Mouse (Mus musculus) forebrain, embryonic 14.5 days (tissue): Measurements from ENCODE around the gene Grk1. TPM values are rescaled to one million over a fixed set of nuclear protein-coding genes. Genes with fewer than 3 reads are reported as not detected.

ENCODE experiments used
- ATAC-seq: fragments of 200-750 bp; cut with Nextera tagmentation; 2 replicates; pipeline ENCODE4 v1.8.0; 2017; ENCODE audit warnings: mild to moderate bottlenecking, moderate library complexity
- DNase-seq: peaks from one replicate; pipeline ENCODE4 v3.0.0-alpha.2; 2015; ENCODE audit warnings: low spot score
- H3K27ac ChIP-seq: fragments of 300-500 bp; sonication (generic); 2 replicates; pipeline ENCODE4 v1.5.1; 2014; ENCODE audit warnings: low read depth, mild to moderate bottlenecking, control low read depth, low read length, moderate library complexity
- H3K27me3 ChIP-seq: fragments of 300-500 bp; sonication (generic); replicated peaks from 2 replicates; pipeline ENCODE4 v1.6.1; 2014; ENCODE audit warnings: low read length, control low read depth, mixed read lengths; ENCODE audit not compliant: control insufficient read depth, insufficient read depth
- H3K36me3 ChIP-seq: fragments of 300-500 bp; sonication (generic); 2 replicates; pipeline ENCODE4 v1.6.1; 2014; ENCODE audit warnings: low read length, control low read depth; ENCODE audit not compliant: control insufficient read depth, insufficient read depth
- H3K4me1 ChIP-seq: fragments of 300-500 bp; sonication (generic); 2 replicates; pipeline ENCODE4 v1.6.1; 2014; ENCODE audit warnings: antibody characterized with exemption, low read length, control low read depth; ENCODE audit not compliant: control insufficient read depth, insufficient read depth
- H3K4me2 ChIP-seq: fragments of 300-500 bp; sonication (generic); 2 replicates; pipeline ENCODE4 v1.6.1; 2014; ENCODE audit warnings: mild to moderate bottlenecking, control low read depth, low read length
- H3K4me3 ChIP-seq: fragments of 300-500 bp; sonication (generic); 2 replicates; pipeline ENCODE4 v1.5.1; 2014; ENCODE audit warnings: low read depth, low read length, control low read depth
- H3K9ac ChIP-seq: fragments of 300-500 bp; sonication (generic); 2 replicates; pipeline ENCODE4 v1.6.1; 2014; ENCODE audit warnings: mild to moderate bottlenecking, low read length, control low read depth, moderate library complexity
- H3K9me3 ChIP-seq: fragments of 300-500 bp; sonication (generic); replicated peaks from 2 replicates; pipeline ENCODE4 v1.6.1; 2016; ENCODE audit warnings: low read length, control low read depth, mixed read lengths; ENCODE audit not compliant: control insufficient read depth
- WGBS: fragments of 180-500 bp; shearing (Covaris S2); extraction: QIAGEN DNeasy Blood & Tissue Kit; methylation state at CpG from one replicate; pipeline ENCODE4 v1.1.7; 2014; 5-methylcytosine and 5-hydroxymethylcytosine counted together
- polyA plus RNA-seq: library from polyadenylated mRNA; unstranded; fragments of >200 nt; fragmentation: Nextera tagmentation; extraction: Ambion mirVana; gene quantifications from 2 replicates; pipeline ENCODE4 v1.2.1, GENCODE M21; 2014

Gene Grk1
- polyA plus RNA-seq, 1 experiment from 2014 or later = 0.04 TPM

GRCm38 (mm10) chr8:13386366-13386765, 18.5 kb upstream of the Grk1 start:
- WGBS = 83% methylated on average over 13 of the region's 13 CpGs
- ATAC-seq = no peak

DNA sequence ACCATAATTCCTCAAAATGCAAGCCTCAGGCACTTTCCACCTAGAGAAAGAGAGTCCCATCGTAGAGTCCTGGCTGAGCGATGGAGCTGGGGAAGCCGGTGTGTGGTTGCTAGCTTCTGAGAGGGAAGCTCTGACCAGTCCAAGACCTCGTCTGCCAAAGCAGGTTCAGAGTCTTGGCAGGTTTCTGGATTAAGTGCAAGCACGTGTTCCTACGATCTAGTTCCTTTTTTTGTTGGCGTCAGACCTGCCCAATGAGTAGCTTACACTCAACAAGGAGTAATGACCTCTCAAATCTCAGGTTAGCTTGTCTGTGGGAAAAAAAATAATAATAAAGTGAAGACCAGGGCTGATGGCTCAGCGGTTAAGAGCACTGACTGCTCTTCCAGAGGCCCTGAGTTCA, 17.2 kb upstream of the Grk1 start:
- ATAC-seq (no peak), DNase-seq (no peak)
- Histone ChIP-seq H3K4me3 (no peak overlapping the region), H3K9me3 (no peaks in the 10 kb centered on the region), H3K4me1 (no peaks in the 10 kb centered on the region), H3K27me3 (no peaks in the 10 kb centered on the region), H3K36me3 (no peaks in the 10 kb centered on the region), H3K27ac (no peak overlapping the region), H3K9ac (no peak overlapping the region), H3K4me2 (no peak overlapping the region)
- 86% methylated on average over 8 of the region's 8 CpGs for WGBS

More at GRCm38 (mm10) chr8:13386366-13386765, 18.5 kb upstream of the Grk1 start:
- no peaks in the 10 kb centered on the region for H3K4me1 ChIP-seq
- no peak overlapping the region for H3K4me3 ChIP-seq
- H3K9ac ChIP-seq = no peak overlapping the region
- H3K36me3 ChIP-seq = no peaks in the 10 kb centered on the region
- no peak for DNase-seq
- H3K4me2 ChIP-seq = no peak overlapping the region
- no peak overlapping the region for H3K27ac ChIP-seq
- H3K27me3 ChIP-seq = no peaks in the 10 kb centered on the region
- H3K9me3 ChIP-seq = no peaks in the 10 kb centered on the region

DNA sequence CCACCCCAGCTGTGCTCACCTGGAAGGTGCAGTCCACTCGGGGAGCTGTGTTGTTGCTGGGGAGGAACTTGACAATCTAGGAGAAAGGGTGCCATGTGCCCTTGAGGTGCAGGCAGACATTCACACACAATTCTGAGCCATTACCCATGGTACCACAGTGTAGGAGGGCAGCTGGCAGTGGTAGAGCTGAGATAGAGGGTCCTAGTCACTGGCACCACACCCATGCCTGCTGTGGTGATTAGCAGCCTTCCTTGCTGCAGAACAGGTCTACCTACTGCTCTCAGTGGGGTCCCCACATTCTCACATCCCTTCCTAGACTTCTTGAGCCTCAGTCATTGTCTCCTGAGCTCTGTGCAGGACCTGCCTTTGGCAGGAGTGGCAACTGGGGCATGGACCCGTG, 16.1 kb upstream of the Grk1 start:
- no peaks in the 10 kb centered on the region for H3K36me3 ChIP-seq
- H3K4me1 ChIP-seq = no peaks in the 10 kb centered on the region
- H3K9me3 ChIP-seq = no peaks in the 10 kb centered on the region
- no peaks in the 10 kb centered on the region for H3K27me3 ChIP-seq
- no peak overlapping the region for H3K4me3 ChIP-seq
- ATAC-seq (no peak), DNase-seq (no peak)
- no peak overlapping the region for H3K27ac ChIP-seq
- WGBS = 85% methylated on average over 2 of the region's 2 CpGs
- H3K4me2 ChIP-seq = no peak overlapping the region
- no peak overlapping the region for H3K9ac ChIP-seq

DNA sequence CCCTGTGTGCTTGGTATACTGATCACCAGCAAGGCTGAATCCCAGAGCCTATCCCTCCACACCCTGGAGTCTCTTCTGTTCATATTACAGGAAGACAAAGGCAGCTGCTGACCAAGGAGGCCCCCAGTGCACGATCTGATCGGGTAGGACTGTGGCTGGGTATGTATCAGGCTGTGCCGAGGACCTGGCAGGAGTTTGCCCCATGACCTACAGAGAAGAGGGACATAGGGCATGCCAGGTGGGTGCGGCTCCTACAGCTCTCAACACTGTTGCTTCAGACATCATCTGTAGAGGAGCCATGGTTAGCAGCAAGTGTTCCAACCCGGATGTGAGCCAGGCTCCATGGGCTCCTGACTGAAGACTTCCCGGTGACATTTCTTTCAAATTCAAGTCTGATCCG, 11.0 kb upstream of the Grk1 start:
- H3K27me3 ChIP-seq = no peaks in the 10 kb centered on the region
- H3K4me3 ChIP-seq = no peak overlapping the region
- no peak overlapping the region for H3K27ac ChIP-seq
- H3K4me1 ChIP-seq = no peaks in the 10 kb centered on the region
- H3K9me3 ChIP-seq = no peaks in the 10 kb centered on the region
- WGBS = 92% methylated on average over 7 of the region's 7 CpGs
- no peak for ATAC-seq
- no peak overlapping the region for H3K4me2 ChIP-seq
- H3K36me3 ChIP-seq = no peaks in the 10 kb centered on the region
- no peak overlapping the region for H3K9ac ChIP-seq
- no peak for DNase-seq

DNA sequence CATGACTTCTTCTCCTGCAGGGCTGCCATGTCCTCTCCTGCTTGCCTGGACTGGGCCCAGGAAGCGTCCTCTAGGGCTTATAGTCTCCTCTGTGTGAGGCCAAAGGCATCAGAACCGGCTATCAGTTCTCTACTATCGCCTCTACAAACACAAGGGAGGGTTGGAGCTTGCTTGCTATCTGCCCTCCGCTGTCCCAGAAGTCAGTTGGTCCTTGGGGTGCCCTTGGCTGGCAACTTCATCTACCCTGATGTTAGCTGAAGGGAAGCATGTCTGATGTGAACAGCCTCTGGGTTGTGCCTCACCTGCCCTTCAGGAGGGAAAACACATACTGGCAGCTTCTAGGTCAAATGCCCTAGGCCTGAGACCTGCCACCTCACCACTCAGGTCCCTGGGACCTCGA, 8.2 kb upstream of the Grk1 start, which contains the start of gene Atp4b:
Gene Atp4b, minus strand, starts transcription at position 101 of the 400 bp plus-strand sequence.
- no peak within 1 kb of the TSS for H3K4me2 ChIP-seq
- H3K9ac ChIP-seq = no peak within 1 kb of the TSS
- WGBS = 83% methylated on average over 5 of the region's 5 CpGs
- H3K36me3 ChIP-seq = no peaks in the 10 kb centered on the region
- no peak within 1 kb of the TSS for H3K27ac ChIP-seq
- ATAC-seq = no peak
- no peaks in the 10 kb centered on the region for H3K4me1 ChIP-seq
- H3K27me3 ChIP-seq = no peaks in the 10 kb centered on the region
- DNase-seq = no peak
- no peak within 1 kb of the TSS for H3K4me3 ChIP-seq
- H3K9me3 ChIP-seq = no peaks in the 10 kb centered on the region

DNA sequence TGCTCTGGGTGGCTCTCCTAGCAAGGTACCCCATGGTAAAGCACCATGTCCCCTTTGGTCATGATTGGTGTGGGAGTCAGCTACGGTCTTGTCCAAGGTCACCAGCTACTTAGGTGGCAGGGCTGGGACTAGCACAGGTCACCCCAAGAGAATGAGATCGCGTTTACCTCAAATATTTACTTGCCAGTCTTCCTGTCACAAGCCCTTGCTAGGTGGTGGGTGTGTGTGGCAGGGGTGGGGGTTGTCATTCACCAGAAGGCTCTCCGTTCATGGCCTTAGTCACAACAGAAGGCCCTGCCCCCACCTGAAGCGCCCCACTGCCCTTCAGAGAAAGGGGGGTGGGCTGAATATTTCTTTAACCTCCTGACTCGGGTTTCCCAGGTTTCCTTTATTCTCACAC, 1.4 kb upstream of the Grk1 start:
- Histone ChIP-seq H3K9me3 (no peaks in the 10 kb centered on the region), H3K27ac (no peak overlapping the region), H3K36me3 (no peaks in the 10 kb centered on the region), H3K4me2 (no peak overlapping the region), H3K4me1 (no peaks in the 10 kb centered on the region), H3K9ac (no peak overlapping the region), H3K4me3 (no peak overlapping the region), H3K27me3 (no peaks in the 10 kb centered on the region)
- 85% methylated on average over 6 of the region's 6 CpGs for WGBS
- DNase-seq (no peak), ATAC-seq (no peak)

- no peak overlapping the region for H3K27ac ChIP-seq
- 48% methylated on average over 5 of the region's 5 CpGs for WGBS
- no peaks in the 10 kb centered on the region for H3K36me3 ChIP-seq
- no peaks in the 10 kb centered on the region for H3K9me3 ChIP-seq
- ATAC-seq = no peak
- H3K9ac ChIP-seq = no peak overlapping the region
- H3K4me2 ChIP-seq = no peak overlapping the region
- H3K4me1 ChIP-seq = no peaks in the 10 kb centered on the region
- no peaks in the 10 kb centered on the region for H3K27me3 ChIP-seq
- H3K4me3 ChIP-seq = no peak overlapping the region
- DNase-seq = no peak
Observed at GRCm38 (mm10) chr8:13406011-13406410, 1.1 kb downstream of the Grk1 start.

GRCm38 (mm10) chr8:13411597-13411996, 6.7 kb downstream of the Grk1 start:
- Histone ChIP-seq H3K9me3 (no peaks in the 10 kb centered on the region), H3K36me3 (no peaks in the 10 kb centered on the region), H3K27me3 (no peaks in the 10 kb centered on the region), H3K9ac (no peak overlapping the region), H3K4me2 (no peak overlapping the region), H3K4me1 (no peaks in the 10 kb centered on the region), H3K4me3 (no peak overlapping the region), H3K27ac (no peak overlapping the region)
- ATAC-seq (no peak), DNase-seq (peak; percentile 74)
- 23% methylated on average over 6 of the region's 6 CpGs for WGBS

- Histone ChIP-seq H3K4me2 (no peak overlapping the region), H3K9me3 (no peaks in the 10 kb centered on the region), H3K27ac (no peak overlapping the region), H3K36me3 (no peaks in the 10 kb centered on the region), H3K9ac (no peak overlapping the region), H3K27me3 (no peaks in the 10 kb centered on the region), H3K4me3 (no peak overlapping the region), H3K4me1 (no peaks in the 10 kb centered on the region)
- WGBS = 65% methylated on average over 13 of the region's 13 CpGs
- DNase-seq (peak; percentile 75), ATAC-seq (0 out of 2 replicates have a peak, but pooled peaks have one; percentile 34)
Observed at GRCm38 (mm10) chr8:13412891-13413558, 8.1 kb downstream of the Grk1 start.
